Mouse (Mus musculus) heart, embryonic 16.5 days (tissue): ENCODE data around the gene Eno2. TPM values are rescaled to one million over a fixed set of nuclear protein-coding genes. Genes with fewer than 3 reads are reported as not detected.

Experiments
- ATAC-seq: fragments of 200-750 bp; cut with Nextera tagmentation; replicated peaks from 2 replicates; pipeline ENCODE4 v1.8.0; 2017; ENCODE audit warnings: moderate number of reproducible peaks; ENCODE audit not compliant: insufficient read depth, low FRiP score; ENCODE audit errors: extremely low read depth
- H3K27ac ChIP-seq: fragments of 300-500 bp; sonication (generic); 2 replicates; pipeline ENCODE4 v1.5.1; 2014; ENCODE audit warnings: mild to moderate bottlenecking, low read length, control low read depth, moderate library complexity
- H3K27me3 ChIP-seq: fragments of 300-500 bp; sonication (generic); 2 replicates; pipeline ENCODE4 v1.6.1; 2014; ENCODE audit warnings: low read length, mixed read lengths; ENCODE audit not compliant: control insufficient read depth, insufficient read depth
- H3K36me3 ChIP-seq: fragments of 300-500 bp; sonication (generic); 2 replicates; pipeline ENCODE4 v1.6.1; 2014; ENCODE audit not compliant: control insufficient read depth, insufficient read depth
- H3K4me1 ChIP-seq: fragments of 300-500 bp; sonication (generic); 2 replicates; pipeline ENCODE4 v1.6.1; 2014; ENCODE audit warnings: low read length, mixed read lengths; ENCODE audit not compliant: control insufficient read depth, insufficient read depth
- H3K4me2 ChIP-seq: fragments of 300-500 bp; sonication (generic); 2 replicates; pipeline ENCODE4 v1.6.1; 2014; ENCODE audit warnings: low read depth, mild to moderate bottlenecking, control low read depth, low read length
- H3K4me3 ChIP-seq: fragments of 300-500 bp; sonication (generic); 2 replicates; pipeline ENCODE4 v1.5.1; 2014; ENCODE audit warnings: mild to moderate bottlenecking, control low read depth, low read length
- H3K9ac ChIP-seq: fragments of 300-500 bp; sonication (generic); 2 replicates; pipeline ENCODE4 v1.6.1; 2014; ENCODE audit warnings: low read length, control low read depth
- H3K9me3 ChIP-seq: fragments of 300-500 bp; sonication (generic); replicated peaks from 2 replicates; pipeline ENCODE4 v1.6.1; 2016; ENCODE audit warnings: low read length; ENCODE audit not compliant: control insufficient read depth
- WGBS: fragments of 180-500 bp; shearing (Covaris S2); extraction: QIAGEN DNeasy Blood & Tissue Kit; methylation state at CpG from one replicate; pipeline ENCODE4 v1.1.7; 2014; 5-methylcytosine and 5-hydroxymethylcytosine counted together
- polyA plus RNA-seq: library from polyadenylated mRNA; unstranded; fragments of >200 nt; fragmentation: Nextera tagmentation; extraction: Ambion mirVana; gene quantifications from 2 replicates; pipeline ENCODE4 v1.2.1, GENCODE M21; 2015

Eno2 gene
- polyA plus RNA-seq, 1 experiment from 2014 or later = 3.7 TPM

DNA sequence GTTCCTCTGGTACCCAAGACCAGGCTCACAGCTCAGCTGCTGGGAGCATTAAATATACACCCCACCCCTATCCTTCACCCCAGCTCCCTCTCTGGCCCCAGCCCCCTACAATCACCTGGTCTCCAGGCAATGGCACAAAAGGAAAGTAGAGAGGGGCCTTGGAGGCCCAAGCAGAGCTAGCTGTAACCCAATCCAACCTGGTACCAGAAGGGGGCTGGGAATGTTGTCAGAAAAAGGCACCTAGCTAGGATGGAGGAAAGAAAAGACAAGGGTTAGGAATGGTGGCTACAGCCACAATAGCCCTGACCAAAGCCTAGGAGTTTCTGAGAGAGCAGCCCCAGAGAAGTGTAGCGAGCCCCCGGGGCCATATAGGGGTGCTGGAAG, 10.6 kb downstream of the Eno2 start:
- no peaks in the 10 kb centered on the region for H3K36me3 ChIP-seq
- WGBS = 51% methylated on average over 2 of the region's 2 CpGs
- ATAC-seq = no peak
- H3K27ac ChIP-seq = peak overlapping the region; percentile 96
- H3K27me3 ChIP-seq = no peaks in the 10 kb centered on the region
- H3K4me1 ChIP-seq = peaks cover 37% of the 10 kb centered on the region
- H3K9me3 ChIP-seq = no peaks in the 10 kb centered on the region
- H3K4me2 ChIP-seq = peak overlapping the region; percentile 67
- 0 out of 2 replicates have a peak overlapping the region, but pooled peaks have one; percentile 11 for H3K4me3 ChIP-seq
- peak overlapping the region; percentile 94 for H3K9ac ChIP-seq

DNA sequence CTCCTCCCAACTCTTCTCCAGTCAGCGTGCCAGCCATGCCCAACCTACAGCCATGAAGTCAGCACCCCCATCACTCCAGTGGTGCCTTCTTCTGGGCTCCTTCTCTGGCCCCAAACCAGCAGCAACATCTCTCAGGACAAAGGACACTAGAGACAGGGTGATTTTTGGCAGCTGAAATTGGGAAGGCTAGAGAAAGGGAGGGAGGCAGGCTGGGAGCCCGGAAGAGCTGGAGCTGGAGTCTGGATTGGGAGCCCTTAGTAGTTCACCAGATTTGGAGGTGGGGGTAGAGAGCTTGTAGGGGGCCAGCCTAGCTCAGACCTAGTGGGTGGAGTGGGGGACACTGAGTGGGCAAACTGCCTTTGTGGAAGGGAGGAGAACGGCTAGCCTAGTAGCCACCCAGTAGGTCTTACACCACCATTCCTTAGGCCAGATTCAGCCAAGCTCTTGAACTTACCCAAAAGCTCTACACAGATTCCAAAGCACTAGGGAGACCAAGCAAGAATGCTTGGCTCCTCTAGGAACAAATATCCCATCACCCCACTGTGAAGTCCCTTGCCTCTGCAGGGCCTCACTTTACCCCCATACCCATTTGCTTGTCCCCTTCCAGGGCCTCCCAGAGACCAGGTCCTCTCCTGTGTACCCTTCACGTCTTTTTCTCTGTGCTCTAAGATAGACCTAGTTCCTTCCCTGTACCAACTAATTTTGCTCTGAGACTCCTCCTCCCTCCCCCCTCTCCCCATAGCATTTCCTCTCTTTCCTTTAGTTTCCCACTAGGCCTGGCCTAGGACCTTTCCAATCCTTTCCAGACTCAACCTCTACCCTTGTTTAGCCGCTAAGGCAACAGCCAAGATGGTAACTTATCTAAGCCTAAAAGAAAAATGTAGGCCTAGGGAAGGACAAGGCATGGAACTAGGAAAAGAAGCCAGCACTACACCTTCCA, 11.3 kb downstream of the Eno2 start:
- Histone ChIP-seq H3K4me2 (peak overlapping the region; percentile 67), H3K4me3 (peak overlapping the region; percentile 82), H3K27ac (peak overlapping the region; percentile 96), H3K9ac (peak overlapping the region; percentile 94), H3K27me3 (no peaks in the 10 kb centered on the region), H3K36me3 (no peaks in the 10 kb centered on the region), H3K4me1 (peaks cover 40% of the 10 kb centered on the region), H3K9me3 (no peaks in the 10 kb centered on the region)
- WGBS = 39% methylated on average over 5 of the region's 5 CpGs
- ATAC-seq = peak; percentile 10; the same call in 1 of the 2 replicates

DNA sequence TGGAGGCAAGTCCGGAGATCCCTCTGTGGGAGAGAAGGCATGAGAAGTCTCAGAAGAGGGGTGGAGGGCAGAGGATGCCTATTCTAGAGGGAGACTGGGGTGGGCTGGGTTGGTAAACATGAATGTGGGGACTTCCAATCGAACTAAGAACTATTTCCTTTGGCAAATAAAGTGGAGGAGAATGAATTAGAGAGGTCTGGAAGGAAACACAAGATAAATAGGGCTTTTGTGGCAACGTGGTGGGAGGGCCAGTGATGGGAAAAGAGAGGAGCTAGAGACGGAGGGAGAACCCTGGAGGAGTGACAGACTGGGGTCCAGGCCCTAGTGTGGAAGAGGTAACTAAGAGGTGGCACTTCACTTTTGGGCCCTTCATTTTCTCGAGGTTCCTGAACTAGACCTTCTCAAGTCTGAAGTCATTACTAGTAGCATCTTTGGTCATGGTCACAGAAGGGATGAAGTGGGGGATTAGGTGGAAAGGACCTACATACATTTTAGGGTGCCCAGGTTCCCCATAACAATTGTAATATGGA, 12.1 kb downstream of the Eno2 start:
- H3K4me3 ChIP-seq = peak overlapping the region; percentile 82
- ATAC-seq = no peak
- H3K36me3 ChIP-seq = no peaks in the 10 kb centered on the region
- WGBS = 13% methylated on average over 5 of the region's 5 CpGs
- peak overlapping the region; percentile 94 for H3K9ac ChIP-seq
- H3K27me3 ChIP-seq = no peaks in the 10 kb centered on the region
- peaks cover 40% of the 10 kb centered on the region for H3K4me1 ChIP-seq
- H3K4me2 ChIP-seq = peak overlapping the region; percentile 67
- peak overlapping the region; percentile 96 for H3K27ac ChIP-seq
- no peaks in the 10 kb centered on the region for H3K9me3 ChIP-seq

DNA sequence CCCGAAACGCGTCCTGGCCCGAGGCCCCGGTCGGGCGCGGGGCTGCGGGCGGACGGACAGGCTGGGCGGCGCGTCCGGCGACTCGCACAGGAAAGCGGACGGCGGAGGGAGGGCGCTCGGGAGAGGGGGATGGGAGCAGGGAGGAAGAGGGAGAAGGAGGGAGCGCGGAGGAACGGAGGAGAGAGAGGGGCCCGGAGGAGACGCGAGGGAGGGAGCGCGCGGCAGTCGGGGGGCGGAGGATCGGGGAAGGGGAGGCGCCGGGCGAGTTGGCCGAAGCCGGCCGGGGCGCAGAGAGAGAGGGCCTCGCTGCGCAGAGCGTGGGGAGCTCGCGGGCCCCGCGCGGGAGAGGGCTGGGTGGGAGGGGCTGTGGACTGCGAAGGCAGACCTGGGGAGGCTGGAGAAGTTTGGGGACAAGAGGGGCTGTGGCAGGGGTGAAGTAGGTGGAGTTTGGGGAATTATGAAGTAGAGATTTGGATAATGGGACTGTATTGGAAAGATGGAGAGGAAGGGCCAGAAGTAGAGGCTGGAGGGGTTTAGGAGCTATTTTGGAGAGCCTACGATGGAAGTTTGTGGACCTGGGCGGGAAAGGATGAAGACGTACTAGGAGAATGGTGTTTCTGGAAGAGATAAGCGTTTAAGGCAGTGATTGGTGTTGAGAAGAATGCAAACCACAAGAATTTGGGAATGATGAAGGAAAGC, 12.7 kb downstream of the Eno2 start:
- Histone ChIP-seq H3K9me3 (no peaks in the 10 kb centered on the region), H3K27me3 (no peaks in the 10 kb centered on the region), H3K9ac (peak overlapping the region; percentile 94), H3K4me1 (peaks cover 40% of the 10 kb centered on the region), H3K4me3 (peak overlapping the region; percentile 82), H3K36me3 (no peaks in the 10 kb centered on the region), H3K4me2 (peak overlapping the region; percentile 67), H3K27ac (peak overlapping the region; percentile 96)
- peak; percentile 73 for ATAC-seq
- WGBS = under 1% methylated on average over 52 of the region's 54 CpGs

DNA sequence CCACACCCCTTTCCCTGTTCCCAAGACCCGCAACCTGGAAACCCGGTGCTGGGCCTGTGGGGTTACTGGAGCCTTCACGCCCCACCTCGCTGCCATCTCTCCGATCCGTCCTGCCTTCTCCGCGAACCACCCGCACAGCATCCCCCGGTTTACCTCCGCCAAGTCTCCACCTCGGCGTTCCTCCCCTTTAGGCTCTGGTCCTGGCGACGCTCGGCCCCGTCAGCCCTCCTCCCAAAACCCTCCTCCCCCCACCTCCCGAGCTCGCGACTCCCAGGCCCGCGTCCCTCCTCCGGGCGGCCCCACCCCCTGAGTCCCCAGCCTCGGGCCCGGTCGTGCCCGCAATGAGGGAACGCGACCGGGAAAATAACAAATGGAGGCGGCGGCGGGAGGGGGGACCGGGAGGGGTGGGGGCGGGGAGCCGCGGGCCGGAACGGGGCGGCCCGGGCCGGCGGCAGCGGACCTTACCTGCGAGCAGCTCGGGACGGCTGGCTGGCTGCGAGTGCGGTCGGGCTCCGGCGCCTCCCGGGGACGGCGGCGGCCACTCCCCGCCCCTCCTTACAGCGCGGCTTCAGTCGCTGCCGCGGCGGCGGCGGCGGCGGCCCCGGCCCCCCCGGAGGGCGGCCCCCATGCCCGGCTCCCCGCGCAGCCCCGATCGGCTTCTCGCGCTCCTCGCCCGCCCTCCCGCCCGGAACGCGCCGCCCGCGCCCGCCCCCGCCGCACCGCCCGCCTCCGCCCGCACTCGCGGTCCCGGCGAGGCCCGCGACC, 13.5 kb downstream of the Eno2 start, which contains the start of the genes Gm45234 and Atn1:
TSS of gene Gm45234 (minus strand) at position 191 of the 765 bp plus-strand sequence.
TSS of gene Atn1 (minus strand) at position 694 of the 765 bp plus-strand sequence.
- Histone ChIP-seq H3K9ac (peak within 1 kb of the TSS; percentile 94), H3K4me2 (peak within 1 kb of the TSS; percentile 67), H3K27ac (peak within 1 kb of the TSS; percentile 96), H3K4me1 (peaks cover 40% of the 10 kb centered on the region), H3K4me3 (peak within 1 kb of the TSS; percentile 82), H3K36me3 (no peaks in the 10 kb centered on the region), H3K27me3 (no peaks in the 10 kb centered on the region), H3K9me3 (no peaks in the 10 kb centered on the region)
- ATAC-seq = peak; percentile 75
- WGBS = 1% methylated on average over 65 of the region's 100 CpGs

DNA sequence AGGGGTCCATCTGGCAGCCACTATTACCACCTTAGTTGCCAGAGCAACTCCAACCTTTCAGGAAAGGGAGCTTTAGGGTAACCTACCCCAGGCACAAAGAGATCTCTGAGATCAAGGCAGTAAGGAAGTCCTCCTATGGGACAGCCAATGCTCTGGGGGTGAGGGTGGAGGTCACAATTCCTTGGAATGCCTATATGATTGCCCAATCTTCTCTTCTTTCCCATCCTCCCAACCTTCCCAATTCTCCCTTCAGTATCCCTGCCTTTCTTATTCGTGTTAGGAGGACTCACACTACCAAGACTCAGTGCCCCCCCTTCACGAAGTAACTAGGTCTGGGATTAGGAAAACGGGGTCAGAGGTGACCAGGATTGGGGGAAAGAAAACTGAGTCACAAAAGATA, 14.2 kb downstream of the Eno2 start:
- no peak for ATAC-seq
- WGBS = 6% methylated on average over 3 of the region's 3 CpGs
- Histone ChIP-seq H3K4me3 (peak overlapping the region; percentile 82), H3K4me2 (peak overlapping the region; percentile 67), H3K4me1 (peaks cover 40% of the 10 kb centered on the region), H3K27me3 (no peaks in the 10 kb centered on the region), H3K36me3 (no peaks in the 10 kb centered on the region), H3K9me3 (no peaks in the 10 kb centered on the region), H3K9ac (peak overlapping the region; percentile 94), H3K27ac (no peak overlapping the region)

DNA sequence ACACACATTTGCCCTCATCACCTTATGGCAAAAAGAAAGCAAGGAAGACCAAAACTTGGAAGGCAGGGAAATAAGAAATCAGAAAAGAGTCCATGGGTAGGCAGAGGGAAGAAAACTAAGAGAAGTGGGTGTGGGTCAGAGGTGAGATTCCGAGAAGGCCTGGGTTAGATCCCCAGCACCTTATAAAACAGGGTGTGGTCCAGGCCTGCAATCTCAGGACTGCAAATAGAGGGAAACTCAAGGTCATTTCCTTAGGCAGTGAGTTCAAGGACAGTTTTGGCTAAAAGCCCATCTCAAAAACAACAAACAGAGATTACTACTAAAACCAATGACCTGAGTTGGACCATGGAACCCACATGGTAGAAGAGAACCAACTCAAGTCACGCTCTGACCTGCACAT, 15.6 kb downstream of the Eno2 start:
- H3K4me1 ChIP-seq = peaks cover 37% of the 10 kb centered on the region
- no peaks in the 10 kb centered on the region for H3K36me3 ChIP-seq
- WGBS = 83% methylated on average over 2 of the region's 2 CpGs
- no peak overlapping the region for H3K9ac ChIP-seq
- H3K9me3 ChIP-seq = no peaks in the 10 kb centered on the region
- H3K27ac ChIP-seq = no peak overlapping the region
- no peaks in the 10 kb centered on the region for H3K27me3 ChIP-seq
- H3K4me2 ChIP-seq = no peak overlapping the region
- H3K4me3 ChIP-seq = no peak overlapping the region
- no peak for ATAC-seq

DNA sequence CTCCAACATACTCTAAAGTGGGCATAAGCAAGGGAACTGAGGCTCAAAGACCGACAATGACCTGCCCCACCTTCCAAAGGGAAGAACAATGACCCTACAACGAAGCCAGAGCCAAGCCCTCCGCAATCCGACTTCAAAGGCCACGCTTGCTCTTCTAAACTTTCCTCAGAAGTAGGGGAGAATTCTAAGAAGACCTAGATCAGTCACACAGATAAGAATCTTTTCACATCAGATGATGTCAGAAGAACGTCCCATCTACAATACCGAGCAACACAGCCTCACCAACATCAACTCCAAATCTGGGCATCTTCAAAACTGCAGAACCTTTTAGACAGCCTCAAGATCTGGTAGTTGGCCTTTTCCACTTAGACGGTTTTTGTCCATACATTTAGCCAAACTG, 19.1 kb downstream of the Eno2 start:
- ATAC-seq = no peak
- peaks cover 13% of the 10 kb centered on the region for H3K36me3 ChIP-seq

More for the DNA sequence above, 19.1 kb downstream of the Eno2 start:
- Histone ChIP-seq H3K4me1 (peaks cover 24% of the 10 kb centered on the region), H3K4me3 (no peak overlapping the region), H3K4me2 (no peak overlapping the region), H3K27me3 (no peaks in the 10 kb centered on the region), H3K9ac (no peak overlapping the region), H3K27ac (no peak overlapping the region), H3K9me3 (no peaks in the 10 kb centered on the region)
- 84% methylated on average over 8 of the region's 8 CpGs for WGBS
